Mouse (Mus musculus): Measurements from ENCODE around the gene Reps1. TPM values are rescaled to one million over a fixed set of nuclear protein-coding genes. Genes with fewer than 3 reads are reported as not detected.

Gene Reps1
- polyA plus RNA-seq (2016; fragmentation: Nextera tagmentation; extraction: Ambion mirVana): 12.9 and 15.7 TPM in 2 replicates

- no peaks in the 10 kb centered on the region for H3K9me3 ChIP-seq
- H3K27ac ChIP-seq: peak within 1 kb of the TSS; percentile 98
- peaks cover 28% of the 10 kb centered on the region for H3K4me1 ChIP-seq (replicated peaks)
- no peaks in the 10 kb centered on the region for H3K27me3 ChIP-seq (ENCODE audit: insufficient read depth, poor library complexity, severe bottlenecking)
- no peaks in the 10 kb centered on the region for H3K36me3 ChIP-seq
- peak within 1 kb of the TSS; percentile 99 for H3K4me3 ChIP-seq
- under 1% methylated on average over 90 of the region's 90 CpGs for WGBS
- DNase-seq (ENCODE audit: low spot score): peak; percentile 69
Observed at GRCm38 (mm10) chr10:18055696-18056390, at the start of gene Reps1. Gene Reps1, plus strand, starts transcription at chr10:18055861.

- 94% methylated on average over 1 of the region's 1 CpGs for WGBS
- Histone ChIP-seq H3K27me3 (ENCODE audit: insufficient read depth, poor library complexity, severe bottlenecking) (no peaks in the 10 kb centered on the region), H3K4me3 (no peak overlapping the region), H3K4me1 (replicated peaks) (no peaks in the 10 kb centered on the region), H3K36me3 (peaks cover 29% of the 10 kb centered on the region), H3K27ac (no peak overlapping the region), H3K9me3 (no peaks in the 10 kb centered on the region)
- DNase-seq (ENCODE audit: low spot score): no peak
Observed at GRCm38 (mm10) chr10:18006756-18007155, 48.9 kb upstream of the Reps1 start.

GRCm38 (mm10) chr10:18007243-18007642 is 48.4 kb upstream of the Reps1 start:
- H3K27me3 ChIP-seq (ENCODE audit: insufficient read depth, poor library complexity, severe bottlenecking): no peaks in the 10 kb centered on the region
- no peak for DNase-seq (ENCODE audit: low spot score)
- no peaks in the 10 kb centered on the region for H3K9me3 ChIP-seq
- no peak overlapping the region for H3K4me3 ChIP-seq
- H3K27ac ChIP-seq: no peak overlapping the region
- H3K4me1 ChIP-seq (replicated peaks): no peaks in the 10 kb centered on the region
- peaks cover 34% of the 10 kb centered on the region for H3K36me3 ChIP-seq
- WGBS: 89% methylated on average over 3 of the region's 3 CpGs

- Histone ChIP-seq H3K4me1 (replicated peaks) (no peaks in the 10 kb centered on the region), H3K9me3 (no peaks in the 10 kb centered on the region), H3K27me3 (ENCODE audit: insufficient read depth, poor library complexity, severe bottlenecking) (no peaks in the 10 kb centered on the region), H3K4me3 (no peak overlapping the region), H3K27ac (no peak overlapping the region), H3K36me3 (peaks cover 42% of the 10 kb centered on the region)
- DNase-seq (ENCODE audit: low spot score): no peak
Observed at GRCm38 (mm10) chr10:18008118-18008517, 47.5 kb upstream of the Reps1 start.

DNA sequence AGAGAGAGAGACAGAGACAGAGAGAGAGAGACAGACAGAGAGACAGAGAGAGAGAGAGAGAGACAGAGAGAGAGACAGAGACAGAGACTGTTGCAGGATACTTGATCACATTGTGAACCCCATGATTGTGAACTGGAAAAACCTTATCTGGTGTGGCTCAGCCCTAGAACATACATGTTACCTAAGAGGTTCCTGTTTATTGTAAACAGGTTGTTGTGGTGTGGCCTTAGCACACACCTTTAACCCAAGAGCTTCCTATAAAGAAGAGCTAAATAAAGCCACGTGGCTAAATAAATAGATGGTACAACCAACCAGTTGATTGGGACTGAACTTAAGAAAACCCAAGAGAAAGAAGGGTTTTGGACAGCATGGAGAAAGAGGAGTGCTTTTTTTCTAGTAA is 45.9 kb upstream of the Reps1 start:
- DNase-seq (ENCODE audit: low spot score): no peak
- WGBS: 90% methylated on average over 1 of the region's 1 CpGs
- H3K27me3 ChIP-seq (ENCODE audit: insufficient read depth, poor library complexity, severe bottlenecking): no peaks in the 10 kb centered on the region
- H3K27ac ChIP-seq: no peak overlapping the region
- peaks cover 58% of the 10 kb centered on the region for H3K36me3 ChIP-seq
- no peaks in the 10 kb centered on the region for H3K9me3 ChIP-seq
- no peaks in the 10 kb centered on the region for H3K4me1 ChIP-seq (replicated peaks)
- H3K4me3 ChIP-seq: no peak overlapping the region

DNA sequence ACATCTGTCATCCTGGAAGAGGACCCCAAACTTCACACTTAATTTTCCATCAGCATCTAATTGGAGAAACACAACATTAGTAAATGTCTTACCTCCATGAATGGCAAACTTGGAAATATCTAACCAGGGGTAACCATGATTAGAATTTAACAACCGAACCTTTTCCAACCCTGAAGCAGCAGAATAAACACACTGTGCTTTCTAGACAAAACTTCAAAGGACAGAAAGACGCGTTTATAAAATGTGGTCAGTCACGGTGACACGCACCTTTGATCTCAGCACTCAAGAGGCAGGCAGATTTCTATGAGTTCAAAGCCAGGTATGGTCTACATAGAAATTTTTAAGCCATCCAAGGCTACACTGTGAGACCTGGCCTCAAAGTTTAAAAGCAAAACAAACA is 43.9 kb upstream of the Reps1 start:
- 90% methylated on average over 5 of the region's 5 CpGs for WGBS
- peaks cover 75% of the 10 kb centered on the region for H3K36me3 ChIP-seq
- H3K9me3 ChIP-seq: no peaks in the 10 kb centered on the region
- no peak for DNase-seq (ENCODE audit: low spot score)
- H3K27me3 ChIP-seq (ENCODE audit: insufficient read depth, poor library complexity, severe bottlenecking): no peaks in the 10 kb centered on the region
- no peaks in the 10 kb centered on the region for H3K4me1 ChIP-seq (replicated peaks)
- H3K4me3 ChIP-seq: no peak overlapping the region
- H3K27ac ChIP-seq: no peak overlapping the region

- H3K4me3 ChIP-seq: no peak overlapping the region
- H3K4me1 ChIP-seq (replicated peaks): peaks cover 27% of the 10 kb centered on the region
- 78% methylated on average over 7 of the region's 7 CpGs for WGBS
- H3K9me3 ChIP-seq: peaks cover 5% of the 10 kb centered on the region; the same call in 1 of the 2 replicates
- peak overlapping the region; percentile 98 for H3K27ac ChIP-seq
- H3K36me3 ChIP-seq: peaks cover 46% of the 10 kb centered on the region
- no peaks in the 10 kb centered on the region for H3K27me3 ChIP-seq (ENCODE audit: insufficient read depth, poor library complexity, severe bottlenecking)
- DNase-seq (ENCODE audit: low spot score): peak; percentile 33
Observed at GRCm38 (mm10) chr10:18020443-18020842, 35.2 kb upstream of the Reps1 start.

GRCm38 (mm10) chr10:18020846-18021245 is 34.8 kb upstream of the Reps1 start:
- Histone ChIP-seq H3K27ac (peak overlapping the region; percentile 98), H3K4me1 (replicated peaks) (peaks cover 27% of the 10 kb centered on the region), H3K27me3 (ENCODE audit: insufficient read depth, poor library complexity, severe bottlenecking) (no peaks in the 10 kb centered on the region), H3K9me3 (peaks cover 5% of the 10 kb centered on the region; the same call in 1 of the 2 replicates), H3K36me3 (peaks cover 45% of the 10 kb centered on the region), H3K4me3 (0 out of 2 replicates have a peak overlapping the region, but pooled peaks have one; percentile 79)
- 76% methylated on average over 1 of the region's 1 CpGs for WGBS
- no peak for DNase-seq (ENCODE audit: low spot score)

- WGBS: 36% methylated on average over 14 of the region's 14 CpGs
- peak overlapping the region; percentile 79 for H3K4me3 ChIP-seq
Observed at GRCm38 (mm10) chr10:18021576-18022311, 33.9 kb upstream of the Reps1 start.

GRCm38 (mm10) chr10:18022312-18022711 is 33.3 kb upstream of the Reps1 start:
- no peaks in the 10 kb centered on the region for H3K27me3 ChIP-seq (ENCODE audit: insufficient read depth, poor library complexity, severe bottlenecking)
- H3K9me3 ChIP-seq: peaks cover 5% of the 10 kb centered on the region; the same call in 1 of the 2 replicates
- peaks cover 30% of the 10 kb centered on the region for H3K36me3 ChIP-seq
- WGBS: 0% methylated on average over 21 of the region's 21 CpGs
- peak overlapping the region; percentile 79 for H3K4me3 ChIP-seq
- H3K4me1 ChIP-seq (replicated peaks): peaks cover 27% of the 10 kb centered on the region
- peak overlapping the region; percentile 98 for H3K27ac ChIP-seq
- DNase-seq (ENCODE audit: low spot score): peak; percentile 84

More at GRCm38 (mm10) chr10:18021576-18022311, 33.9 kb upstream of the Reps1 start:
- Histone ChIP-seq H3K27ac (peak overlapping the region; percentile 98), H3K9me3 (peaks cover 5% of the 10 kb centered on the region; the same call in 1 of the 2 replicates), H3K4me1 (replicated peaks) (peaks cover 27% of the 10 kb centered on the region), H3K27me3 (ENCODE audit: insufficient read depth, poor library complexity, severe bottlenecking) (no peaks in the 10 kb centered on the region), H3K36me3 (peaks cover 36% of the 10 kb centered on the region)
- no peak for DNase-seq (ENCODE audit: low spot score)

GRCm38 (mm10) chr10:18022741-18023347 is 32.8 kb upstream of the Reps1 start, which contains the start of gene Abracl:
Gene Abracl, minus strand, starts transcription at chr10:18023288.
- Histone ChIP-seq H3K4me3 (peak within 1 kb of the TSS; percentile 79), H3K27ac (peak within 1 kb of the TSS; percentile 98), H3K9me3 (peaks cover 5% of the 10 kb centered on the region; the same call in 1 of the 2 replicates), H3K36me3 (peaks cover 25% of the 10 kb centered on the region), H3K4me1 (replicated peaks) (peaks cover 27% of the 10 kb centered on the region), H3K27me3 (ENCODE audit: insufficient read depth, poor library complexity, severe bottlenecking) (no peaks in the 10 kb centered on the region)
- DNase-seq (ENCODE audit: low spot score): peak; percentile 85
- under 1% methylated on average over 37 of the region's 37 CpGs for WGBS

GRCm38 (mm10) chr10:18034408-18034807 is 21.3 kb upstream of the Reps1 start:
- 93% methylated on average over 4 of the region's 4 CpGs for WGBS

More at GRCm38 (mm10) chr10:18034408-18034807, 21.3 kb upstream of the Reps1 start:
- Histone ChIP-seq H3K4me1 (replicated peaks) (no peaks in the 10 kb centered on the region), H3K4me3 (no peak overlapping the region), H3K9me3 (no peaks in the 10 kb centered on the region), H3K27me3 (ENCODE audit: insufficient read depth, poor library complexity, severe bottlenecking) (no peaks in the 10 kb centered on the region), H3K27ac (no peak overlapping the region), H3K36me3 (no peaks in the 10 kb centered on the region)
- DNase-seq (ENCODE audit: low spot score): no peak
